Mouse (Mus musculus) spleen, postnatal 10 days (tissue): Measurements from ENCODE around the gene Proser2.

ENCODE experiments used
- DNase-seq, 2 experiments: peaks; one replicate each; pipeline ENCODE4 v3.0.0; 2021 to 2022; ENCODE audit warnings: low spot score in 2 of 2

Gene Proser2

GRCm38 (mm10) chr2:6074891-6075529, 55.0 kb downstream of the Proser2 start:
- no peak for DNase-seq

DNA sequence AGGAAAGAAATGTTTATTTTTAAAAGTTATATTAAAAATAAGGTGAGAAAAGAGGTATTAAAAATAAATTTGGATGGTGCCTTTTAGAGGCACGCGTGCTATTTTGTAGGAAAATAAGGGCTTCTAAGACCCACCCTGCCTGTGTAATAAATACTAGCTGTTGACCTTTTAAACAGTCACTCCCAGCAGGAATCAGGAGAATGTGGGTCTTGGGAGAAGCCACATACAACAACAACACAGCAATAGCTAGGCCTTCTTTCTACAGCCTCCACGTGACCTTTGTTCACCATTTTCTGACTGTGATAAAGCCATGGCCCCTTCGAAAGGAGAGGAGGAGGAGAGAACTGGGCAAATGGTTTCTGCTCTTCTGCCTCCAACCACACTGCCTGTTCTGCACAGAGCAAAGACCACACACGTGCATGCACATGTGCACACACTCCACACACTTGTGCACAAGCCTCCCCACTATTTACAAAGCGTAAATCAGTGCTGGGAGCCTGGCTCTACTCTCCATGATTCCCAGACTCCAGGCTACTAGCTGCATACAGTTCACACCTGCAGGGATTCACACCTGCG, 57.2 kb downstream of the Proser2 start:
- no peak for DNase-seq

DNA sequence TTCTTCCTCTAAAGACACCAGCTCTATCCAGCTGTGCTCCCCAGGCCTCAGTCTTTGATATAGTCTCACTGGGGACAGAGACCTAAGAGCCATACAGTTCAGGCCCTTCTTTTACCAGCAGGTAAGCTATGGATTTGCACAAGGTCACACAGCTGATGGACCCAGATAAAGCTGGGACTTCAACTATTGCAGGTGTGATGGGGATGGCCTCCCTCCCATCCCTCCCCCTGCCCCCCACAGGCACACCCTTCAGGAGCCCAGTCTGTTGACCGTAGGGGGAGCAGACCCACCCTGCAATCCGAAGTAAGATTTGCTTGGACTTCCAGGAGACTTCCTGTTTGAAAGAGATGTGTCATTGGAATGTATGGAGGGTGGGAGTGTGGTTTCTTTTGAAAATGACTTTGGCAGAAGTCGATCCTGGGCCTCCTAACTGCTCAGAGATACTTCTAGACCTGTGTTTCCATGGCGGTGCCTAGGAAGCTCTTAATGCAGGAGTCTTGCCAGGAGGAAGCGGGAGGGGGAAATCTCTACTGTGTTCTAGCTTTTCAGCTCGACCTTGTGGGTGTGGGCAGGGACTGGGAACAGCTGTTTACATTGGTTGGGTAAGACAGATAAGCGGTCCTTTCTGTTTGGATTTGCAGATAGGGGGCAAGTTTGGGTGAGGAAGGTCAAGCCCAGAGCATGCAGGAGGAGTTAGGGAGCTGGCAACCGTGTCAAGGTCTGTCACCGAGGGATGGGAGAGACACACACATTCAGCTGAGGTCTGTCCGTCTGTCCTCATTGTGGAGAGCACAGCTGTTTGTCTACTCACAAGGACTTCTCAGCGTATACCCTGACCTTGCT, 58.2 kb downstream of the Proser2 start:
- DNase-seq = no peak

GRCm38 (mm10) chr2:6070925-6071324, 59.1 kb downstream of the Proser2 start:
- DNase-seq = no peak

DNA sequence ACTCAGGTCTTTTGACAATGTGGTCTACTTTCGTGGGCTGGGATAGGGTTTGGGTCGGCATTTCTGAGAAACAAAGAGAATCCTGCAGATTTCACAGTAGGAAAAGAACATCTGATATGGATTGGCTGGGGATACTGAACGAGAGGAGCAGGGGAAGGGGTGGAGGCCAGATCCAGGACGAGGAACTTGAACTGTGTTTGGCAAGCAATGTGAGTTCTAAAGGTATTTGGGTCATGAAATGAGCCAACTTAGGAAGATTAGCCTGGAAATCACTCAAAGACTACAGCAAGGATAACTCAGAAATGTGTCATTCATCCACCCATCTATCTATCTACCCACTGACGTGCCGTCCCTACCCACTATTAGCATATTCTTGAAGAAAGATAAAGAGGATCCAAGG, 62.7 kb downstream of the Proser2 start:
- no peak for DNase-seq

GRCm38 (mm10) chr2:6060071-6060804, 69.8 kb downstream of the Proser2 start:
- DNase-seq = no peak

- DNase-seq = no peak
These were observed 70.7 kb downstream of the Proser2 start for GRCm38 (mm10) chr2:6059291-6059690.

- no peak for DNase-seq
These were observed 73.5 kb downstream of the Proser2 start for GRCm38 (mm10) chr2:6056518-6056917.

DNA sequence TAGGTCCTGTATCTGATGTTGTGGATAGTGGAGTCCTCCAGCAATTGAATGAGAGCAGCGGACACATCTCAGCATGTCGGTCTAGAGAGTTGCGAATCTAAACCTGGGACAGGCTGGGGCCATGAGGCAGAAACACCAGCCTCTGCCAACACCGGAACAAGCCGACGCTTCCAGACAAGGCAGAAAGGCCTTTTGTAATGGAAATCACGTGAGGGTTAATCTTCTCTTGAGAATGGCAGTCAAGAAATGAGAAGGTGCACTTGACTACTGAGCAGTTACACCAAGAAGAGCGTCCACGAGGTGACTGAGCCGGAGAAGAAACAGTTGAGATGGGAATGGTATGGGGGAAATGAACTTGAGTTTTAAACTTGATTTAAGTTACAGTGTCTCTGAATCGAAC, 74.5 kb downstream of the Proser2 start:
- DNase-seq = no peak

DNA sequence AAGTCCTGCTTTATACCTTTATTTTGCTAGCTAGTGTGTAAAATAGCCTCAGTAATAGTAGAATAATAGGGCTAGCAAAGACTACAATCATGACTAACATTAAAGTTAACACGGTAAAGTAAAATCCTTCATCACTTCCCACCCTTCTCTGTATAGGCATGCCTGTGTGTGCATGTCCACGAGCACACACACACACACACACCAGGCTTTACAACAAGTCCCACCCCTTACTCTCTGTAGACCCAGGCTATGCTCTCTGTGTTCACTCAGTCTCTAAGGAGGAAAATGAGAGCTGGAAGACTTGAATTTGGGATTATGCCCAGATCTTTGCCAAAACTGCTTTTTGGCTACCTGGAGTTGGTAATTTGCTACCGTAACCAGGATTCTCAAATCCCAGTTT, 81.0 kb downstream of the Proser2 start:
- no peak for DNase-seq

DNA sequence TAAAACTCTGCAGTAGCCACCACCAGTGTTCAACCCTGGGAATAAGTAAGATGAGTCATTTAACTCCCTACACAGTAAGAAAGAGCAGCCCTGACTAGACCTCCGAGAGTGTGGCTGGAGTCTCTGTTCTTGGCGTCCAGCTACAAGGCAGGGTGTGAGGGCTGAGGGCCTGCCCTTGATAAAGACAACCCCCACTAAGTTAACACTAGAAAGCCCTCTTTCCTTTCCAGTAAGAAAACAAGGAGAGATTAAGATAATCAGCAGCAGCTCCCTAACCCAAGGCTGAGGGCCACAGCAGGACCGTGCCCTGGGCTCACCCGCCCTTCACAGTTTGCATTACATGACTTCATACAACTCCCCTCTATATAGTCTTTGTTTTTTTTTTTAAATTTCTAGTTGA, 81.4 kb downstream of the Proser2 start:
- DNase-seq = no peak
